Mouse (Mus musculus) kidney, embryonic 14.5 days (tissue): ENCODE measurements at regions not wholly inside any gene's neighbourhood (a gene's known extent, or its start where the extent isn't known, plus 50 kb on each side); places are given as distances from the start of the nearest gene placed in this dataset.

Experiments used
- ATAC-seq: fragments of 200-750 bp; cut with Nextera tagmentation; 2 replicates; pipeline ENCODE4 v1.8.0; 2017; ENCODE audit warnings: moderate number of reproducible peaks, mild to moderate bottlenecking, moderate TSS enrichment, moderate library complexity; ENCODE audit not compliant: low FRiP score, low TSS enrichment
- H3K27ac ChIP-seq: fragments of 300-500 bp; sonication (generic); 2 replicates; pipeline ENCODE4 v1.5.1; 2014; ENCODE audit warnings: low read depth, mild to moderate bottlenecking, low read length, moderate library complexity, mixed read lengths
- H3K27me3 ChIP-seq: fragments of 300-500 bp; sonication (generic); 2 replicates; pipeline ENCODE4 v1.6.1; 2014; ENCODE audit warnings: mild to moderate bottlenecking, low read length; ENCODE audit not compliant: control insufficient read depth, insufficient read depth
- H3K36me3 ChIP-seq: fragments of 300-500 bp; sonication (generic); 2 replicates; pipeline ENCODE4 v1.6.1; 2014; ENCODE audit warnings: low read length, mixed read lengths; ENCODE audit not compliant: control insufficient read depth, insufficient read depth
- H3K4me1 ChIP-seq: fragments of 300-500 bp; sonication (generic); 2 replicates; pipeline ENCODE4 v1.6.1; 2014; ENCODE audit warnings: low read length, mixed read lengths; ENCODE audit not compliant: control insufficient read depth, insufficient read depth
- H3K4me2 ChIP-seq: fragments of 300-500 bp; sonication (generic); replicated peaks from 2 replicates; pipeline ENCODE4 v1.6.1; 2014; ENCODE audit warnings: low read depth, mild to moderate bottlenecking, low read length
- H3K4me3 ChIP-seq: fragments of 300-500 bp; sonication (generic); 2 replicates; pipeline ENCODE4 v1.5.1; 2014; ENCODE audit warnings: mild to moderate bottlenecking, low read length
- H3K9ac ChIP-seq: fragments of 300-500 bp; sonication (generic); 2 replicates; pipeline ENCODE4 v1.6.1; 2014; ENCODE audit warnings: low read depth, mild to moderate bottlenecking, low read length, moderate library complexity
- H3K9me3 ChIP-seq: fragments of 300-500 bp; sonication (generic); 2 replicates; pipeline ENCODE4 v1.6.1; 2016; ENCODE audit warnings: low read length; ENCODE audit not compliant: control insufficient read depth
- WGBS: fragments of 180-500 bp; shearing (Covaris S2); extraction: QIAGEN DNeasy Blood & Tissue Kit; methylation state at CpG from one replicate; pipeline ENCODE4 v1.1.7; 2014; 5-methylcytosine and 5-hydroxymethylcytosine counted together

DNA sequence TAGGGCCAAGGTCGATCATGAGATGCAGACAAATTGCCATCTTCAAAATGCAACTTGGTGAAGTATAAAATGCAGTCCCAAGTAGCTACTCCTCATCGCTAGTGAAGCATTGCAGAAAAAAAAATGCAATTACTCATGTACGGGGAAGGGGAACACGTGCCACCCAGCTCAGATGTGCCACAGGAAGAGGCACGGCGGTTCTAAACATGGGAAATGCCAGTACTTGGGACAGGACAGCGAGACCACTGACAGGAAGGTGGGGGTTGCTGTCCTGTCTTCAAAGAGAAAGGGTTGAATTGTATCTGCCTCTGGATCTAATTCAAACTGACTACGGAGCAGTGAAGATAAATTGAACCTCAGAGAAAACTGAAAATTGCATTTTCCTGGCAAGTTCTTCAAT, 104.6 kb upstream of the Ankrd1 start:
- no peak for ATAC-seq
- Histone ChIP-seq H3K9ac (no peak overlapping the region), H3K36me3 (no peaks in the 10 kb centered on the region), H3K9me3 (no peaks in the 10 kb centered on the region), H3K27ac (no peak overlapping the region), H3K4me3 (no peak overlapping the region), H3K4me1 (no peaks in the 10 kb centered on the region), H3K4me2 (no peak overlapping the region), H3K27me3 (no peaks in the 10 kb centered on the region)
- 46% methylated on average over 8 of the region's 8 CpGs for WGBS

DNA sequence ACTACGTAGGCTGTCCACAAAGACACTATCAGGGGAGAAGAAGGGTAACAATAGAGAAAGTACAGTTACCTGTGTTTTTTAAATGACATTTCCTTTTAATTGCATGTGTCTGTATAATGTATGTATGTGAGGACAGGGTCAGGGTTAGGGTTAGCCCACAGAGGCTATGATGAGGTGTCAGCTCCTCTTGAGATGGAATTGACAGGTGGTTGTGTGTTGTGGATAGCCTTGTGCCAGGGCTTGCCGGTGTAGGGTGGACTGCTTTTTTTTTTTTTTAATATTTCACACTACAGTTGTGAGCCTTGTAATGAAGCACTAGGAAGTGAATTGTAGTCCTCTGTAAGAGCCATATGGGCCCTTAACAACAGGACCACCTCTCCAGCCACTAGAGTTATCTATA, 105.7 kb upstream of the Ankrd1 start:
- WGBS: 97% methylated on average over 2 of the region's 2 CpGs
- no peak for ATAC-seq

DNA sequence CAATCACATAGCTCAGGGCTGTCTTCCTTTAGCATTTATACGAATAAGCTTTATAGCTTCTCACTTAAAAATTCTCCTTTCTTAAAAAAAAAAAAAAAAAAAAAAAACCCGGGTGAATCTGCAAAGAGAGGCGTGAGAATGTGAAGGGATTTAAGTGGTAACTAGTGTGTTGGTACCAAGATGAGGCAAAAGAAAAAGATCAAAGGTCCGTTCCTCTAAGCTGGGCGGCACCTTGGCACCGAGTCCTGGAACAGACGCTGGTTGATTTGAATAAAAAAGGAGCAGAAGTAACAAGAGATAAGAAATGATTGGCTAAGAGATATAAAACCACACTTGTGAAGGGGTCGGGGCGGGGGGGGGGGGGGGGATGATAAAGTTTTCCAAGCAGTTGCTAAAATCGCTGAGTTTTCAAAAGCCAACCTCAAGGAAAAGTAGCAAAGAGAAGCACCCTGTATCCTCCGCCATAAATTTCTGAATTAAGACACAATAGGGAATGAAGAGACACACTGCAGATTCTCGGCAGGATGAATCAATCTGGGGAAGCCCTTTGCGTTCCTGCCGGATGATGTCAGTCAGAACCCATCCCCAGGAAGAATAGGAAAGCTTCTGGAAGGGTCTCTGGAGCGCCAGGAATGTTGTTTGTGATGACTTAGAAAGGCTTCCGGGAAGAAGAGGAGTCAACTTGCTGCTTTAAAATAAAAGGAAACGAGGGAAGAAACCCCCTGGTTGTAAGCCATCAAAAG, 107.7 kb upstream of the Ankrd1 start:
- H3K9ac ChIP-seq: no peak overlapping the region
- H3K27me3 ChIP-seq: no peaks in the 10 kb centered on the region
- 38% methylated on average over 17 of the region's 17 CpGs for WGBS
- ATAC-seq: no peak
- no peaks in the 10 kb centered on the region for H3K4me1 ChIP-seq
- H3K36me3 ChIP-seq: no peaks in the 10 kb centered on the region
- H3K4me2 ChIP-seq: no peak overlapping the region
- no peaks in the 10 kb centered on the region for H3K9me3 ChIP-seq
- no peak overlapping the region for H3K4me3 ChIP-seq
- H3K27ac ChIP-seq: no peak overlapping the region

More for the DNA sequence above, 105.7 kb upstream of the Ankrd1 start:
- no peaks in the 10 kb centered on the region for H3K9me3 ChIP-seq
- no peak overlapping the region for H3K27ac ChIP-seq
- no peaks in the 10 kb centered on the region for H3K4me1 ChIP-seq
- H3K4me3 ChIP-seq: no peak overlapping the region
- no peaks in the 10 kb centered on the region for H3K36me3 ChIP-seq
- no peak overlapping the region for H3K4me2 ChIP-seq
- H3K27me3 ChIP-seq: no peaks in the 10 kb centered on the region
- H3K9ac ChIP-seq: no peak overlapping the region

DNA sequence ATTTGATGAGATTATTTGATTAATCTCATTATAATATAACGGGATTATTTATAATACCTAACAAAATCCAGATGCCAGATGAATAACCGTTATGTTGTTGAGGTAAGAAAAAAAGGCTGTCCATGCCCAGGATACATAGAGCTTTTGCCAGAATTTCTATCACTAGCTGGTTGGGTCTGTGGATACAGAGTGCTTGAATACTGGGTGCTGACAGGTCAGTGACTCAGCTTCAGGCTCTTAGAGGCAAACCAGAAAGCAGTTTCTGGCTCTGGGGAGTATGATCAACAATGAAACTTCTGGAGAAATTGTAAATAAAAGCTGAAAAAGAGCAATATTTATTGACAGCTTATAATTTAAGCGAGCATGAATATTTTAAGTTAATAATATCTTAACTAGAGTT, 109.4 kb upstream of the Ankrd1 start:
- no peak overlapping the region for H3K9ac ChIP-seq

DNA sequence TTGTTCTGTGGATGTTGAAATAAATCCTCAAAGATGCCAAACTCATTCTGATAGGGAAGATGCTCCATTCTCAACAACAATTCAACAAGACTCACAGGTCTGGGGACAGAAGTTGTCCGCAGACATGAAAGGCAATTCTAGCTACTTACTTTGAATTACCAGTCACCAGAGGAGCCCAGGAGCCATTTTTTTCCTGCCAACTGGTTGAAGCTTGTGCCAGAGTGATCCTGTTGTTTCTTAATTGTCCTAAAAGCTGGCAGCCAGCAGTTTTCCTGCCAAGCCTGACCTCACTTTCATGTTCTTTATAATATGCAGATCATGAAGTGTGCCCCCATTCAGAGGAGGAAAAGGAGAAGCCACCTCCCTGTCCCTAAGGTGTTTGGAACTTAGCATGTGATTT, 110.0 kb upstream of the Ankrd1 start:
- Histone ChIP-seq H3K27ac (no peak overlapping the region), H3K4me2 (no peak overlapping the region)
- WGBS: 86% methylated on average over 1 of the region's 1 CpGs

More for the DNA sequence above, 109.4 kb upstream of the Ankrd1 start:
- H3K4me1 ChIP-seq: no peaks in the 10 kb centered on the region
- no peak overlapping the region for H3K27ac ChIP-seq
- 93% methylated on average over 3 of the region's 3 CpGs for WGBS
- no peaks in the 10 kb centered on the region for H3K27me3 ChIP-seq
- no peaks in the 10 kb centered on the region for H3K36me3 ChIP-seq
- no peak for ATAC-seq
- H3K9me3 ChIP-seq: no peaks in the 10 kb centered on the region
- H3K4me3 ChIP-seq: no peak overlapping the region
- no peak overlapping the region for H3K4me2 ChIP-seq

DNA sequence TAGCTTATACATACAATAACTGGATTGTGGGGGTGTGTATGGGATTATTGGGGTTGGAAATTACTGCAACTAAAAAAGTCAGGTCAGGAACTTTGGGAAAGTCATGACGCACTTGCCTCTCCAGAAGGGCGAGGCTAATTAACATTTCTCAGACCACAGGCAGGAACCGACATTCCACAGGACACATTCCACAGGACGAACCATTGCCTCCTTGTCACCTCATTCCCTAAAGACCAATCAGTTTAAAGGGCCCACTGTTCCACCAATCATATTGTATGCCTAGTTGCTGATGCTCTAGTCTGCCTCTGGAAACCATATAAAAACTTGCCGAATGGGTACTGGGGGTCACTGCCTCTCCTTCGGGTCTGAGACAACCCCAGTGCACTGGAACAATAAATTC, 113.0 kb upstream of the Pcgf5 start:
- Histone ChIP-seq H3K4me2 (no peak overlapping the region), H3K4me3 (no peak overlapping the region), H3K9ac (no peak overlapping the region), H3K4me1 (no peaks in the 10 kb centered on the region), H3K27ac (no peak overlapping the region), H3K9me3 (no peaks in the 10 kb centered on the region), H3K27me3 (no peaks in the 10 kb centered on the region), H3K36me3 (no peaks in the 10 kb centered on the region)
- WGBS: 66% methylated on average over 6 of the region's 6 CpGs
- no peak for ATAC-seq

More for the DNA sequence above, 110.0 kb upstream of the Ankrd1 start:
- H3K27me3 ChIP-seq: no peaks in the 10 kb centered on the region
- H3K4me3 ChIP-seq: no peak overlapping the region
- no peak for ATAC-seq
- H3K4me1 ChIP-seq: no peaks in the 10 kb centered on the region
- no peak overlapping the region for H3K9ac ChIP-seq
- H3K36me3 ChIP-seq: no peaks in the 10 kb centered on the region
- no peaks in the 10 kb centered on the region for H3K9me3 ChIP-seq

DNA sequence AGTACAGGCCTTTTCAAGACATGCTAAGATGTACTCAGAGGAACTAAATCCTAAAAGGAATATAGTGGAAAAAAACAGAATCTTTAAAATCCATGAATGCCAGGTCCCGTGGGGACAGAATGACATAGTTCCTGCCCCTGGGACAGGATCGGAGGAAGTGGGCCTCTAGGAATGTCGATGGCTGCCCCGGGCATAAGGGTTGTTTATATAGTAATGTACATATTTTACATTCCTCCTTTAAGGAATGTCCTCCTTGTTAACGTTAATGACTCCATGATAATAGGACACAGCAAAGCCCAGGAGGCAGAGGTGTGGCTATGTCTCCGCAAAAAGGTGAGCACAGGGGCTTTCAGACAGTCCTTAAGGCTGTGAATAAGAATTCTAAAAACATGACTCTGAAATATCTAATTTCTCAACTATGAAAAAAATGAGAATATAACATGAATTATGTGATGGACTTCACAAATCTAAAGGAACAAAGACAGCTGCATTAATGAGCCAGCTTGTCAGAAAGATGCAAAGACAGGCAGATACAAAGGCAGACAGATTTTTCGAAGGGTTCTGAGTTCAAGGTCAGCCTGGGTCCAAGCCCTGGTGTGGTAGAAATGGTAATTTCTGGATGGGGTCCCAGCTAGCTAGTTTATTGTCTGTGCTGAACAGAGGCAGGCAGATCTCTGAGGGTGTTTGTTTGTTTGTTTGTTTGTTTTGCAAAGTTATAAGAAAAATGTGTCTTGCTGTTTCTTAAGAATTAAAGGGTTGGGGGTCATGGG, 111.3 kb upstream of the Pcgf5 start:
- no peaks in the 10 kb centered on the region for H3K36me3 ChIP-seq
- H3K4me3 ChIP-seq: no peak overlapping the region
- no peaks in the 10 kb centered on the region for H3K4me1 ChIP-seq
- 54% methylated on average over 7 of the region's 7 CpGs for WGBS
- H3K27ac ChIP-seq: no peak overlapping the region
- H3K9ac ChIP-seq: no peak overlapping the region
- no peaks in the 10 kb centered on the region for H3K9me3 ChIP-seq
- ATAC-seq: no peak
- H3K4me2 ChIP-seq: no peak overlapping the region
- no peaks in the 10 kb centered on the region for H3K27me3 ChIP-seq

DNA sequence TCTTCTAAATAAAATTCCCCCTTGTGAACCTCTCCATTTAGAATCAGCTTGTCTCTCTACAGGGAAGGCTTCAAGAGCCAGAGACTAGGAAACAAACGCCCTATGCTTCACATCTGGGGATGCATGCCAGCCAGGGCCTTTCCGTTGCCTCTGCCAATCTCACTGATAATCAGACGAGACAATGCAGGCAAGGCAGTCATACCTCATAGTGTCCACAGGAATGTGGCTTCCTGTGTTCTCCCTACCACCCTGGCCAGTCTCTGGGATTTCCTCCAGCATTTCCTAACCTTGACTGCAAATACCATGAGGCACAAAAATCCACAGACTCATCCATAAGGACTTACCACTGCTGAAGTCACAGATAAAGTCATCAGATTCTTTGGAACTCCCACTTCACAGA, 110.4 kb upstream of the Pcgf5 start:
- Histone ChIP-seq H3K4me1 (no peaks in the 10 kb centered on the region), H3K27me3 (no peaks in the 10 kb centered on the region), H3K4me2 (no peak overlapping the region), H3K36me3 (no peaks in the 10 kb centered on the region), H3K27ac (no peak overlapping the region), H3K9ac (no peak overlapping the region), H3K4me3 (no peak overlapping the region), H3K9me3 (no peaks in the 10 kb centered on the region)
- 66% methylated on average over 3 of the region's 3 CpGs for WGBS
- no peak for ATAC-seq

DNA sequence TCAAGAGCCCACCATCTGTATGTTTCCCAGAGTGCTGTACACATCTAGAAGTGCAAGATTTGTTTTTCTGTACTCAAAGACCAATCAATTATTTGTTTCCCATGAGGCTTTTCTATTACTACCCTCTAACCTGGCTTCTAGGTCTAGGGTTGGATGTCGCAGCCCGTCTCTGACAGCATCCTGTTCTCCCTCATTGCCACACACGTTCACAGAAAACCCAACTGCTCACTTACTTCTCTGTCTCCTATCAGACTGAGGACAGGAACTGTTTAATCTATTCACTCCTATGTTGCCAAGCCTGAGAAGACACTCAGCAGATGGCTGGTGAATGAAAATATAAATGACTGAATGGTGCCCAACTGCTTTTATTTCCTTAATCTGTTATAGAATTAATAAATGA, 109.6 kb upstream of the Pcgf5 start:
- 68% methylated on average over 3 of the region's 3 CpGs for WGBS
- Histone ChIP-seq H3K9ac (no peak overlapping the region), H3K4me1 (no peaks in the 10 kb centered on the region), H3K27ac (no peak overlapping the region), H3K4me2 (no peak overlapping the region), H3K4me3 (no peak overlapping the region), H3K9me3 (no peaks in the 10 kb centered on the region), H3K27me3 (no peaks in the 10 kb centered on the region), H3K36me3 (no peaks in the 10 kb centered on the region)
- ATAC-seq: no peak
